Mouse (Mus musculus) gastrocnemius, postnatal 14 days (tissue): ENCODE data around the gene Tmem140. TPM values are rescaled to one million over a fixed set of nuclear protein-coding genes. Genes with fewer than 3 reads are reported as not detected.

Experiments
- DNase-seq: peaks from one replicate; pipeline ENCODE4 v3.0.0; 2021; ENCODE audit warnings: mixed read lengths
- intact Hi-C: fragments of 180-260 bp; cut with DNase I; formaldehyde crosslinking; loops from one replicate; pipeline ENCODE4 v1.15.1; 2025; ENCODE audit warnings: low total_unique reads
- long read RNA-seq, 2 experiments: library from polyadenylated mRNA; stranded (forward); transcript quantifications; one replicate each; pipeline ENCODE4 v2.0.0; 2021
- total RNA-seq, 2 experiments: library from RNA; stranded (reverse); gene quantifications; 2 replicates each; pipeline ENCODE4 v1.2.3; 2021

Tmem140 gene
- total RNA-seq: 10 to 100 TPM; 12.7 to 15.5 TPM
- long read RNA-seq, experiment 1, transcript Tmem140-201 (2 exons, 2,614 nt): major isoform, 21 of 25 reads
- long read RNA-seq, experiment 1, partial matches to known transcripts: 0 of 25 reads
- long read RNA-seq, experiment 1, other reads (novel, unspliced or antisense): 3 of 25 reads
- long read RNA-seq, experiment 2, transcript Tmem140-201 (2 exons, 2,614 nt): major isoform, 26 of 28 reads
- long read RNA-seq, experiment 2, partial matches to known transcripts: 0 of 28 reads
- long read RNA-seq, experiment 2, other reads (novel, unspliced or antisense): 2 of 28 reads

- intact Hi-C loops: no loop called here
- DNase-seq: no peak
Measured at GRCm38 (mm10) chr6:34862791-34863403, at the start of gene Tmem140. Gene Tmem140 (plus strand): TSS chr6:34863146.

- intact Hi-C loops: no loop called here
- DNase-seq: no peak
Measured at GRCm38 (mm10) chr6:34824406-34824805, 38.5 kb upstream of the Tmem140 start.

GRCm38 (mm10) chr6:34832352-34832751 lies 30.6 kb upstream of the Tmem140 start:
- intact Hi-C loops: no loop called here
- no peak for DNase-seq

- intact Hi-C loops: no loop called here
- DNase-seq: no peak
Measured at GRCm38 (mm10) chr6:34861546-34862053, 1.3 kb upstream of the Tmem140 start.

- DNase-seq: no peak
- intact Hi-C loops: no loop called here
Measured at GRCm38 (mm10) chr6:34862381-34862780, 565 bp upstream of the Tmem140 start.

- DNase-seq: no peak
- intact Hi-C loops: no loop called here
Measured at GRCm38 (mm10) chr6:34863786-34864514, 1.0 kb downstream of the Tmem140 start.

- intact Hi-C loops: no loop called here
- DNase-seq: no peak
Measured at GRCm38 (mm10) chr6:34865213-34865612, 2.3 kb downstream of the Tmem140 start.

GRCm38 (mm10) chr6:34865711-34866593 lies 3.0 kb downstream of the Tmem140 start:
- no peak for DNase-seq
- intact Hi-C loops: no loop called here

- no peak for DNase-seq
- intact Hi-C loops: no loop called here
Measured at GRCm38 (mm10) chr6:34866786-34867185, 3.8 kb downstream of the Tmem140 start.

- intact Hi-C loops: no loop called here
- DNase-seq: no peak
Measured at GRCm38 (mm10) chr6:34867301-34867994, 4.5 kb downstream of the Tmem140 start.

- intact Hi-C loops: no loop called here
- DNase-seq: no peak
Measured at GRCm38 (mm10) chr6:34867995-34868350, 5.0 kb downstream of the Tmem140 start.

GRCm38 (mm10) chr6:34868507-34869217 lies 5.7 kb downstream of the Tmem140 start:
- no peak for DNase-seq
- intact Hi-C loops: no loop called here

GRCm38 (mm10) chr6:34869225-34869915 lies 6.4 kb downstream of the Tmem140 start:
- intact Hi-C loops: no loop called here
- DNase-seq: no peak

GRCm38 (mm10) chr6:34870136-34870535 lies 7.2 kb downstream of the Tmem140 start:
- DNase-seq: no peak
- intact Hi-C loops: no loop called here

- DNase-seq: no peak
- intact Hi-C loops: no loop called here
Measured at GRCm38 (mm10) chr6:34870724-34871123, 7.8 kb downstream of the Tmem140 start.

- no peak for DNase-seq
- intact Hi-C loops: no loop called here
Measured at GRCm38 (mm10) chr6:34871929-34872328, 9.0 kb downstream of the Tmem140 start.

- intact Hi-C loops: no loop called here
- no peak for DNase-seq
Measured at GRCm38 (mm10) chr6:34872871-34873270, 9.9 kb downstream of the Tmem140 start.
